Mouse (Mus musculus) kidney, adult 18-20 months (tissue): Measurements from ENCODE around the gene Abhd12b.
A peak's percentile ranks its signal among the peaks of the same experiment; 100 is the strongest.
"Not testable (repeated sequence)": the region's sequence is repeated elsewhere in the genome, so short reads cannot be mapped to it uniquely, and the experiment has no call there.

Experiments
- DNase-seq: peaks from one replicate; pipeline ENCODE4 v3.0.0; 2021

Abhd12b gene

DNA sequence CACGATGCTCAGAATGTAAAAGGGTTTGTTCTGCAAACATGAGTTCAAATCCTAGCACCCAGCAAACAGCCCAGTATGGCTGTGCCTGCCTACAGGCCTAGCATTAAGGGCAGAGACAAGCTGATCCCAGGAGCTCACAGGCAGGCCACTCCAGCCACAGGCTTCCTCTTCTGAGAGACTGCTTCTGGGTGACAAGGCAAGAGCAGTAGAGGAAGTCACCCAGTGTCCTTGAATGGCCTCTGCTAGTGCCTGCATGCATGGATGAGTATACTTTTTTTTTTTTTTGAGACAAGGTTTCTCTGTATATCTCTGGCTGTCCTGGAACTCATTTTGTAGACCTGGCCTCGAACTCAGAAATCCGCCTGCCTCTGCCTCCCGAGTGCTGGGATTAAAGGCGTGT lies 13.4 kb upstream of the Abhd12b start:
- no peak for DNase-seq

DNA sequence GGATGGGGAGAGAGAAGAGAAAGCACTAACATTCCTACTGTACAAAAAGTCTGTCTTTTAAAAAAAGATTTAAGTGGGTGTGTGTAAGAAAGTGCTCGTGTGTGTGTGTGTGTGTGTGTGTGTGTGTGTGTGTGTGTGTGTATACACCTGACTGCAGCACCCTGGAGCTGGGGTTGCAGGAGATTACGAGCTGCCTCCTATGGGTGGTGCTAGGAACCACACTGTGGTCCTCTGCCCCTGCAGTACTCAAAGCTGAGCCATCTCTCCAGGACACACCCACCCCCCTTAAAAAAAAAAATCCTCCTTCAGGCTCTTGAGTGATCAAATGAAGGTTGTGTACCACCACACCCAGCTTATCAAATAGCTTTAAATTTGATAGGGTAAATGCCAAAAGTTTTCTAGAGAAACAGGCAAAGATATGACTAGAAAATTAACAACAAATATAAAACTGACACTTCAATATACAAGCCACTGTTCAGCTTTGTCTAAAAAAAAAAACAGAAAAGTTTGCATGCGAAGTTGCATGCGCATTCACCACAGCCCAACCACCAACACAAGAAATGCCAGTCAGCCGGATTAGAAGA lies 12.9 kb upstream of the Abhd12b start:
- no peak for DNase-seq

DNA sequence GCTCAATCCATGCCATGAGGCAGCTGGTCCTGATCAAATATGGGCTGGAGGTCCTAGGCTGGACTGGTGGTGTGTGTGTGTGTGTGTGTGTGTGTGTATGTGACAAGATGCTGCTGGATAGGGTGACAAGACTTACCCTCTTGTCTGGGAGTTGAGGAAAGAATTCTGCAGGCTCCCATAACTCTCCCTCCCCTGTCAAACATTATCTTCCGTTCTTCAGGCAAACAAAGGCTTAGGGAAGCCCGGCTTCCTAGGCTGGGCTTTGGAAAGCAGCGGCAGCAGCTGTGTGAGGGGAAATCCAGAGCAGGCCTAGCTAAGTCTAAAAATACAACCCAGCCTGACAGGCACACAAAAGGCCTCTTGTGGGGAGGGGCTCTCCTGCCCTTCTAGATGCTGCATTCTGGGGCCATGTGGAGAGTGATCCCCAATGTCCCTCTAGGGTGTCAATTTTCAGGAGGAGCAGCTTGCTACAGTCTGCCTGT lies 9.8 kb upstream of the Abhd12b start:
- peak; percentile 27 for DNase-seq

DNA sequence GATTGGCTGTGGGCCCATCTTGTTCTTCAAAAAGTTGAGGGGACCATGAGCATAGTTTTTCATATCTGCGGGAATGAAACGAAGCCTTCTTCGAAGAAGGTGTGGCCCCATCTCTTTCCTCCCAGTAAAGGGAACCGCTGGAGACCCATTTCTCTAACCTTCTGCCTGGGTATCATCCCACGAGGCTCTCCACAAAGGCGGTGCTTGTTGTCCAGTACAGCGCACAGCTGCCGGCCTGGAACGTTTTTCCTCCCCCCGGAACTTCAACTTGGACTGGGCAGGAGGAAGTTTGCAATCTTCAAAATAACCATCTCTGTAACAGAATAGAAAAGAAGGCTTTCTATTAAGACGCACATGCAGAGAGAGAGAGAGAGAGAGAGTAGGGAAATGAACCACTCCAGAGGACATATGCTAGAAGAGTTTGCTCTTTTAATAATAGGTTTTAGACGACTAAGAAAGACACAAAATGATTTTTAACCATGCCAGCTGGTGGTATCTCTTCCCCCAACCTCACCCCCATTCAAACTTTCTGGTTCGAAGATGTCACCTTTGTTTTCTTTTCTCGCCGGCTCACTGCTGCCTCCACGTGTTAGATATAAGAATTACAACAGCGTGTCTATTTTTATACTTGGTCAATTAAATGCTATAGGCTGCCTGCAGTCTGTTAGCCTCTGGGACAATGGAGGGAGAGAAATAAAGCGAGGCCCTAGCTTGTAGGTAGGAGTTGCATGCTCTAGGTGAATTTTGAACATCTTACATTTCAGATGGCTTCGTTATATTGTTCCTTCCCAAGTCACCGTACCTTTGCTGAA lies 9.1 kb upstream of the Abhd12b start:
- DNase-seq, result peak; percentile 52

DNA sequence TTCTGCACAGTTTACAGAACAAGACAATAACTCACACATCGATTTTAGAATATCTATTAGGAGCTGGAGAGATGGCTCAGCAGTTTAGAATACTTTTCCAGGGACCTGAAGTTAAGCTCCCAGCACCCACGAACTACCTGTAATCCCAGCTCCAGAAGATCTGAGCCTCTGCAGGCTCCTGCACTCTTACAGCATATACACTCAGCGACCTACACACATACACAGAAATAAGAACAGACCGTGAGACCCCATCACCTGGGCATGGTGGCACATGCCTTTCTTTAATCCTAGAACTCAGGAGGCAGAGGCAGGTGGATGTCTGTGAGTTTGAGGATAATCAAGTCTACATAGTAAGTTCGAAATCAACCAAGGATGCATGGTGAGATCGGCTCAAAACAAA lies 8.4 kb upstream of the Abhd12b start:
- DNase-seq, result no peak

DNA sequence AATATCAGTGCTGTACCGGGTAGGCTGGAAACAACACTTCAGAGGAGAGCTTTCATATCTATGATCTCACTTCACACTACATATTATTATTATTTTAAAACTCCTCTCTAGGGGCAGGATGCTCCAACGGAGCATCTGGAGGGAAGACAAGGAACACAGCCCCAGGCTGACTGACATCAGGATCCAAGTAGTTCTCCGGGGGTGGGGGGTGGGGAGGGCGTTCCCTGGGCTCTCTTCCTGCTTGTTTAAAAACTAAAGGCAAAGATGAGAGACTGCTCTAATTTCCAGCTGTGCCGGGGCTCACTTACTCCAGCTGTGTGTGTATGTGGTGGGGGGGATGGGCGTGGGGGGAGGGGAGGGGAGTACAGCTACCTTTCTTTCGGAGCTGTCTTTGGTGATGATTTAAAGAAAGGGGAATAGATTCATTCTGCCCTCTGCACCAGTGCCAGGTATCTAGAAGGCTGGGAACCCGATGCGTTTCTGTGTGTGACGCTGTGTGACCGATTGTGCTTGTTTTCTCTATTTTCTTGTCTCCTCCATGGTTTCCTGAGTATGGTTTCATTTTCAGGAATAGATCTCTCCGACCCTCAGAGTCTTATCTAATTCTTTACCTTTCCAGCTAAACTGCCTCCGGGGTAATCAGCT lies 5.8 kb upstream of the Abhd12b start:
- no peak for DNase-seq

DNA sequence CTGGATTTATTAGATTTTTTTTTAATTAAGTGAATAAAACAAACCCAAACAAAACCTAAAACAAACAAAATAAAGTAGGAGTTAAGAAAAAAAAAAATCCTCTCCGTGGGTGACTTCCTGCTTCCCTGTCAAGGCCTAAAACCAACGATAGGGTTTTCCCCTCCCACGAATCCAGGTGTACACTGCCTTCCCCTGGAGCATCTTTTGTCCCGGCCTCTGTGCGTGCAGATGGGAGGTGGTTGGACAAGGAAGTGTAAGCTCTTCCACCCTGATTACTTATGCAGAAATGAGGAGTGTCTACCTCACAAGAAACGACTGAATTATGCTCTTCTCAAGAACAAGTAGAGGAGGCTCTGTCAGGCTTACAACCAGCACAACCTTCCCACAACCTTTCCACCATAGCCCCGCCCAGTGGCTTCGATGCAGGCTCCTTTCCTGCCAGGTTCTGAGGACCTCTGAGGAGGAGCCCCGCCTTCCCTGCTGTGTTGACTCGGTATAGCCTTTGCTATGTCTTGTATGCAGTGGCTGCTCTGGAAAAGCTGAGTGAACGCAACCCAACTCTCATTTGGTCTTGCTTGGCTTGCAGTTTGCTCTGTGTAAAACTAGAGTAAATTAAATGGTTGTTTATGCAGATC lies 5.2 kb upstream of the Abhd12b start:
- DNase-seq, result no peak

DNA sequence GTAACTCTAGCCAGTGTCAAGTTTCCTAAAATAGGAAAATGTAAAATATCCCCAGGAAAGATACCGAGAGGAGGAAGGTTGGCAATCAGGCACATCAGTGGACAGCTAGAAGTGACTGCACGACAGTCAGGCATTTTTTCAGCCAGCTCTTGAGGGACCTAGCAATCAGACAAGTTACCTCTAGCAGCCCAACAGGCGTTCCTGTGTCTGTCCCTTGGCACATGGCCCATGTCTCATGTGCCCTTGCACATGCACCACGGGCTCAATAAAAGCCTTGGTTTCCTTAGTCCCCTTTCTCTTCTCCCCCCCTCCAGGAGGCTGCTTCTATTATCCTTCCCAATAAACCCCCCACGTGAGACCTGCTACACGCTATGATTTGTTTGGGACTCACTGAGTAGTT lies 2.3 kb downstream of the Abhd12b start:
- DNase-seq, result no peak

DNA sequence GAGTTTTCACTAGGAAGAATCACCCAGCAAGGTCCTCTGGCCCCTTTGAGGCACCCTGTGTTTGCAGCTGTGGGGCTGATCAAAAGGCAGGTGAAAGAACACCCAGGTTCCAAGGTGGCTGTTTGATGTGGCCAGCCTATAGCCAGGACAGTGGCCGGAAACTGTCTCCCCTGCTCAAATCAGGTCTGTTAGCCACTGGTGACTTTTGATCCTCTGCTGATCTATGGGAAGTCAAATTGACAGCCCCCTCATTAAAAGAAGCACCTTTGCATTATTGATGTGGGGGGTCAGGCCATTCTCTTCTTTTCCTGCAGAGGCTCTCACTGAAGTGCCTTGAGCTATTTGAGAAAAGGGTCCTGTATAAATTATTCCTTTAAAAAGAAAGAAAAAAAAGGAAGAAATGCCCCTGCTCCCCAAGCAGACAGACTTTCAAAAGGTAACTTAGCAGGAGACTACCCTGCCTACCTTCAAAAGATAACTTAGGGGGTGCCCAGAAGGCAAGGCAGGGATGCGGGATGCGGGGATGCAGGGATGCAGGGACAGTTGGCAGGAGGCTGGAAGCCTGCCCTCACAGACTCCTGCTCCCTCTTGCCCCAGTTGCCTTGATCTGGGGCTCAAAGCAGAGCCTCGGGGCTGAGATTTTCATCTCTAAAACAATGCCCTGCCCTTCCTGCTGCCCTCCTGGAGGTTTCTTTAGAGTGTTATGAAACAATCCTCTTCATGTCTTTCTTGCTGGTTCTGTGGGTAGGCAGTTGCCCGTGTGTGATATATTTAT lies 3.5 kb downstream of the Abhd12b start:
- no peak for DNase-seq

DNA sequence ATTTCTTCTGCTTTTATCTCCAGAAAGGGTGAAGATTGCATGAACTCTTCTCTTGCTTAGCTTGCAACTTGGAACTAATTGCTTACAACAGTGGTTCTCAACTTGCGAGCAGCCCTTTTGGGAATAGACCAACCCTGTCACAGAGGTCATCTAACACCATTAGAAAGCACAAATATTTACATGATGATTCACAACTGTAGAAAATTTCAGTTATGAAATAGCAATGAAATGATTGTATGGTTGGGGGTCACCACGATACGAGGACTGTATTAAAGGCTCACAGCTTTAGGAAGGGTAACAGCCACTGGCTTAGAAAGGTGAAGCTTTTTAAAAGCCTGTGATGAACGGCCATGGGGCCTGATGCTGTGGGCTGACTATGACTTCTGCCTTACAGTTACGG lies 7.1 kb downstream of the Abhd12b start:
- no peak for DNase-seq

DNA sequence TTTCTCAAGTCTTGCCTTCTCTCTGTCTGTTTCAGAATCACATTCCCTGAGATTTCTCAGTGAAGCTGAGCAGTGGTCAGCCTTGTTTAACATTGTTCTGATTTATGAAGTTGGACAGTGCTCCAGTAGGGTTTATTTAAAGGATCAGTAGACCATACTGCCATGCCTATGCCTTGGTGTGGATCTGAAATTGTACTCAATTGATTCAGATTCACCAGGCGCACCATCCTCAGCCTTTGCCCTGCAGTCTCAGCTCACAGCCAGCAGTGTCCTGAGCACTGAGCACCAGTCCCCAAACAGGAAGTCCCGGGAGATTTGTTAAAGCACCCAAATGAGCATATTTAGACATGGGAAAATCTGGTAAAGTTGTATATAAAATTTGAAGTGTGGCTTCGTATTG lies 10.8 kb downstream of the Abhd12b start:
- DNase-seq, result no peak

DNA sequence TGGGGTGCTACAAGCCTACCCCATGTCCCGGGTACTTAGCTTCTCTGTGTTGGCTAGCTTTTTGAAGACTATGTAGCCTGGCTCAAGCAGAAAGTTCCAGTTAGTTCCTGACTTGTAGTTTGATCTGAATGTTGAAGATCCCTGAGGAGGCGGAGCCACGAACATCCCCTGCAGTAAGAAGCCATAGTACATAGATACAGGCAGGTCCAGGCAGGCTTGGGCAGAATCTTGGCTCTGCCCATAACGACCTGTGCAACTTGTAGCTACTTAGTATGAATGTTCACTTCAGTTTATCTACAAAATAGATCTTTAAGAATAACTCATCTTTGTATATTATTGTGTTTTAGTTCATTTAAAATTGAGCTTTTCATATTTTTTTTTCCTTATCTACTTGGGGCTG lies 14.0 kb downstream of the Abhd12b start:
- DNase-seq, result no peak

DNA sequence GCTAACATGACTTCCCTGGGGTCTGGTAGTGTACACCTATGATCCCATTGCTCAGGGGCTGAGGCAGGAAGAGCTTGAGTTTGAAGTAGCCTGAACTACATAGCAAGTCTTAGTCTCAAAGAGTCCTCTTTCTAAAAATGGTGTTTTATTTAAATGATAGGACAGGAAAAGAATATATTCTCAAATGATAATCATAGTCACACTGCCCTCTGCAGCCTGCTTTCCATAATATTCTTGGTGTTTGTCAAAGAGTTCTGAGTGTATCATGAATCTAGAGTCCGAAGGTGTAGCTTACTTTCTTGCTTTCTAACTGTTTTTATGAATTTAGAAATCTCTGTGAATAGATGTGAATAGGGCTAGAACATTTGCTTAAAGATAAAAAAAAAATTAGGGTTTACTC lies 16.0 kb downstream of the Abhd12b start:
- DNase-seq, result no peak

DNA sequence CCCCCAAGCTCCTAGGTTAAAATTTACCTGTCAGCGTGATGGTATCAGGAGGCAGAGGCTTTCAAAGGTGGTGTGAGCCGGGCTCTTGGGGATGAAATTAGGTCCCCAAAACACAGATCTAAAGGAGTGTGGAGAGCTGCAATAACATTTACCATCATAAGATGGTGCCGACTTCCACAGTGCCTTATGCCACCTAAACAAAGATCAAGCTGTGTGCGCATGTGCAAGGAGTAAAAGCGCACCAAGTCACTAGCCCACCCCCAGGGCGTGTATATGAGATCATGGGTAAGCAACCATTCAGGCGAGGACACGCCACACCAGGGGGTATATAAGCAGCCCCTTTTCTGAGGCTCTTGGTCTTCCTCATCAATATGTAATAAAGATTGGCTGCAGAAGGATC lies 29.6 kb downstream of the Abhd12b start:
- not testable (repeated sequence) for DNase-seq

DNA sequence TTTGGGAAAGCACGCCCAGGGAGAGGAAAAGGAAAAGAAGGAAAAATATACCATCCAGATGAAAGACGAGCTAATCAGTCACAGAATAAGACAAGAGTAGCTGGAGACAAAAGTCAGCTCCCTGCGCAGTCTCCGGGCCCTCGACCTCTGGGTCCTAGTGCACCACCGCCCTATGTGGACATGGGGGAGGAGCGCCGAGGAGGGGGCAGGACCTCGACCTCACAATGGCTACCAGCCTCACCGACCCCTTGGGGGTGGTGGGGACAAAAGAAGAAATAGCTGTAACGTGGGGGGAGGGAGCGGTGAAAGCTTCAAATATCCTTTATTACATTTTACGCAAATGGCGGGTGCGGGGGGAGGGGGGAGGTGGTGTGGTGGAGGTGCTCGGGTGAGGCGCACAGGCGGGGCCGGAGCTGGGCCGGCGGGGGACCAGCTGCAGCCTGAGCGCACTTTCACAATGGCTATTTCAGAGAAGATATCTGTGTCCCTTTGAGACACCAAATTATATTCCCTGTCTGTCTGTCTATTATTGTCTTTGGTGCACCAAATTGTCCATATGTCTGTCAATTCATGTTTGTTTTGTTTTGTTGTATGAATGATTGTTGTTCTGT lies 30.3 kb downstream of the Abhd12b start:
- no peak for DNase-seq

DNA sequence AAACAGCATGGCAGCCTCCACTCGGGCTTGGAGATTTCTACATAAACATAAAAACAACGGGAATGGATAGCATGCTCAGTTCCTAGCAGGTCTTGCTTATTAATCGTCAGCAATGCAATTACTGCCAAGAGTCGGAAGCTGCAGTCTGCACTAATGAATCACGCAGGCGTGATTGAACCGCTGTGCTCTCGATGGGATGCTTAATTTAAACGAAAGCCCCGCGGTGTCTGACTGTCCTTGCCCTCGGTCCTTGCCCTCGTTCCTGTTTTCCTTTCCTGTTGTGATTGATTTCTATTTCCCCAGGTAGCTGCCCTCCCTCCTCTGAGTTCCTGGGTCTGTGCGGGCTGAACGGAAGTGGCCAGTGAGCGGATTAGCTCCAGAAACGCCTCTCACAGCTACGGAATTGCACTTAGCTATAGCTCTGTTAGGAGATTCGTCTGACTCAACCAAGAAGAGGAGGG lies 38.4 kb downstream of the Abhd12b start:
- DNase-seq, result no peak

DNA sequence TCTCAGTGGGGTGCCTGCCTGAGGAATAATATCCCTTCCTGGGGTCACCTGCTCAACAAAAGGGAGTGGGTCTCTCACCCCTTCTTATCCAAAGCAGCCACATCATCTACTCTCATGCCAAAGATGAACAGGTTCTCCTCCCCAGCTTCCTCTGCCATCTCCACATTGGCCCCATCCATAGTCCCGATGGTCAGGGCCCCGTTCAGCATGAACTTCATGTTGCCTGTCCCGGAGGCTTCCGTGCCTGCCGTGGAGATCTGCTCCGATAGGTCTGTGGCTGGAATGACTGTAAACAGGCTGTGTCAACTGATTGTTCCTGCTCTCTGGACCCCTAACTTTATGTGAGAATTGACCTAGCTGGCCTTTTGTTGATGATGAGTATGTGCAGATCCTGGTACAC lies 41.5 kb downstream of the Abhd12b start:
- no peak for DNase-seq

DNA sequence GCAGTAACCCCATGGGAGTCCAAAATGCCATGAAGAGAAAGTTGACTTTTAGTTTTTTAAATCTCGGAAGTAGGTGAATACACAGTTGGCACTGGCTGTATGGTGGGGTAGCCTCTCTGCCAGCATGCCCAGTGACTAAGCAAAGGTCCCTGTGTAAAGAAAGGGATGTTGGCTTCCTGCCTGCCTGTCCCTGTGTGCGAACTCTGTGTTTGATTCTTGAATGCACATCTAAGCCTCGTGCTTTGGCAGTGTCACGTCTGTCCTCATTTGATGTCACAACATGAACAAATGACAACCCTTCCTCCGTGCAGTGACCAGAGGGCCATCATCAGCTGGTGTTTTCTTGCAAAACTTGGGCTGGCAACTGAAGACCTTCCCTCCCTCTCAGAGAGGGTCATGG lies 42.4 kb downstream of the Abhd12b start:
- DNase-seq, result no peak

DNA sequence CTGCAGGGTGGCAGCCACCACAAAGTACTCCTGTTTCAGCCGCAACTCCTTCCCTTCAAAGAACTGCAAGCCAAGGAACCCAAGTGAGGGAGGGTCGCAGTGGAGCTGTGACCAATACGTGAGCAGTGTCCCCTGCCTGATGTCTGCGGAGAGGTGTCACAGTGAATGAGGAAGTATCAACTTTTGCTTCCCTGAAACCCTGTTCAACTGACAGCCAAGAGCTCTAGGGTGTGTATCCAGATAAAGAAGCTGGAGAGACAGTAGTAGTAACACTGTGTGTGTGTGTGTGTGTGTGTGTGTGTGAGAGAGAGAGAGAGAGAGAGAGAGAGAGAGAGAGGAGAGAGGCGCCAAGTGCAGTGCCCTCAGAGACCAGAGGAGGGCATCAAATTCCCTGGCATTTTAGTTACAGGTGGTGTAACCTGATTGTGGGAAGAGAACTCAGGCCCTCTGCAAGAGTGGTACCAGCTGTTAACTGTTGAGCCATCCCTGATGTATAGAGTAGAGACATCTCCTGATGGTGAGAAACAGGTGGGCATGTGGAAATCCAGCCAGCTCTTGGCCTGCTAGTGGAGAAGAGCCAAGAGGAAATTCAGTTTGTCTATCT lies 48.1 kb downstream of the Abhd12b start:
- DNase-seq, result no peak

DNA sequence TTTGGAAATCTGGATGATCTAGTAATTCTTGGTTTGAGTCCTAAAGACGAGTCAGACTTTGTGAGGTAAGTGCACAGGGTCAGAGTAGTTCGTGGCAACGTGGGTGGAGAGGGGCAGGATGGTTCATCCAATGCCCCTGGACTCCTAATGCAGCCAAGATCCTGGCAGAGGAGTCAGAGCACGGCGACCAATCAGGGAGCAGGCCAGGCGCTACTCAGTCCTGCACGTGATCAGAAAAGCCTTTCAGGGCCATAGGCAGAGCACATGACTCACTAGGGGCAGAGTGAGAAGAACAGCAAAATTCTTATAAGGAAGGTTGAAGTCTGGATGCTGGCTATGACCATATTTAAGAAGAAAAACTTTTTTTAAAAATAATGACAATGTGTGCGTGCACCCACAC lies 50.5 kb downstream of the Abhd12b start:
- no peak for DNase-seq

DNA sequence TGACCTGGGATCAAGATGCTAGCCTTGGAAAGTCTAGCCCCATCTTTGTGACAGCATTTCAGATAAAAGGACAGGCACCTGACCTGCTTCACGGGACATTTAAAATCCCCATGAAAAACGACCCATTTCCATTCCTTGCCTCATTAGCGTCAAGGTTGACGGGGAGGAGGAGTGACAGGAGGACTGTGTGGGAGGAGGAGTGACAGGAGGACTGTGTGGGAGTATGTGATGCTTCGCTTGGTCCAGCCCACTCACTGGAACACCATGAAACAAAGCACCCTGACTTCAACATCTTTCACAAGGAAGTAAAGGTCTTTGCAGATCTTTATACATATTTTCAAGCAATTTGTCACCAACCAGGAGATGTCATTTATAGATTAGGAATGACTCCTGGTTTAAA lies 54.3 kb downstream of the Abhd12b start:
- DNase-seq, result no peak

DNA sequence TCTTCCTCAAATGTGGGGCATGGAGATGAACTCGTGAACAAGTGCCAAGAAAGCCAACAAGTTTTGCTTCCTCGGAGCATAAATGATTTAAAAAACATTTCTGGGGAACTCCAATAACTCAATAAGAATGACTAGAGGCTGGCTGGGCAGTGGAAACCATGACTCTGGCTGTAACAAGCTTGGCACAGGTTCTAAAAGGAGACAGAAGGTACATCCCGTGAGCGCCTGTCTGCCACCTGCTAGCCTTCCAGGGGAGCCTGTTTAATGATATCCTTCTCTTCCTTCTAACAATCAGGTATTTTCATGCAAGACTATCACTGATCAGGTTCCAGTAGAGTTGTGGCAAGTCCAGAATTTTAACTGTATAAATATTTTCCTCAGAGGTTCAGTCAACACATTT lies 58.6 kb downstream of the Abhd12b start:
- no peak for DNase-seq
